Mouse (Mus musculus): ENCODE data around the gene Trip10. TPM values are rescaled to one million over a fixed set of nuclear protein-coding genes. Genes with fewer than 3 reads are reported as not detected.
A peak's percentile ranks its signal among the peaks of the same experiment; 100 is the strongest.

Trip10 gene
- polyA plus RNA-seq, 1 experiment = 39.2 TPM

DNA sequence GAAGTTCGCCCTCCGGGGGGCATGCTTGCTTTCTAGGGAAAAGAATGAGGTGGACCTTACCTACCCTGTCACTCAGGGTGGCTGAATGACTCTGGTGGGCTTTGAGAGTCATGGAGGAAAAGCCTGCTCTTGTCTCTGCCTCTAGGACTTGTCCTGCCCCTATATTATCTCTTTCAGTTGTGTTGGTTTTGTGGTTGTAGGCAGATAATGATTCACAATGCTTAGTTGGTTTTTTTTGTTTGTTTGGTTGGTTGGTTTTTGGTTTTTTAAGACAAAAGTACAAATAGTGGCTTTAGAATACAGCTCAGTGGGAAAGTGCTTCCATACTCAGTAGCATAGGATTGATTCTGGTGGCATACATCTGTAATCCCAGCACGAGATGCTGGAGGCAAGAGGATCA lies 20.4 kb upstream of the Trip10 start:
- H3K4me2 ChIP-seq (ENCODE audit: low read depth) = no peak overlapping the region
- no peak overlapping the region for H3K4me3 ChIP-seq
- no peak overlapping the region for H3ac ChIP-seq (ENCODE audit: control insufficient read depth, insufficient read length)
- TF ChIP-seq POLR2A (IDR thresholded peaks at IDR 0.05; ENCODE audit: insufficient read length, low read depth) = no peak
- TF ChIP-seq CEBPB (IDR thresholded peaks at IDR 0.05; ENCODE audit: insufficient read depth, poor library complexity, severe bottlenecking) = no peak
- no peak for TF ChIP-seq MYOD1 (IDR thresholded peaks at IDR 0.05; ENCODE audit: control insufficient read depth in 1 of 3, insufficient read length in 2 of 3, low read depth in 2 of 3)
- no peak for TF ChIP-seq MAX (IDR thresholded peaks at IDR 0.05; ENCODE audit: low read depth)
- TF ChIP-seq POLR2AphosphoS2 (IDR thresholded peaks at IDR 0.05; ENCODE audit: insufficient read length, low read depth) = no peak
- no peak for TF ChIP-seq TCF3 (IDR thresholded peaks at IDR 0.05; ENCODE audit: insufficient read length, low read depth)
- TF ChIP-seq TCF12 (IDR thresholded peaks at IDR 0.05; ENCODE audit: insufficient read depth, poor library complexity, severe bottlenecking) = no peak
- TF ChIP-seq E2F4 (IDR thresholded peaks at IDR 0.05; ENCODE audit: insufficient read depth) = no peak
- no peak for TF ChIP-seq REST (IDR thresholded peaks at IDR 0.05; ENCODE audit: insufficient read depth, insufficient read length)
- TF ChIP-seq MYOG (IDR thresholded peaks at IDR 0.05; ENCODE audit: control insufficient read depth in 1 of 3, insufficient read depth in 1 of 3, insufficient read length in 2 of 3, low read depth in 2 of 3) = no peak
- no peak for TF ChIP-seq SRF (IDR thresholded peaks at IDR 0.05; ENCODE audit: control insufficient read depth, insufficient read length, low read depth)
- TF ChIP-seq USF1 (IDR thresholded peaks at IDR 0.05; ENCODE audit: low read depth) = no peak
- H3K79me2 ChIP-seq (ENCODE audit: control insufficient read depth, insufficient read depth) = no peaks in the 10 kb centered on the region
- no peaks in the 10 kb centered on the region for H3K36me3 ChIP-seq (ENCODE audit: control insufficient read depth, insufficient read depth)
- H3K27me3 ChIP-seq (ENCODE audit: control insufficient read depth, insufficient read depth, insufficient read length) = peaks cover 21% of the 10 kb centered on the region

GRCm38 (mm10) chr17:57229851-57230727 lies 19.2 kb upstream of the Trip10 start:
- Histone ChIP-seq H3ac (ENCODE audit: control insufficient read depth, insufficient read length) (no peak overlapping the region), H3K4me2 (ENCODE audit: low read depth) (no peak overlapping the region), H3K4me3 (no peak overlapping the region), H3K27me3 (ENCODE audit: control insufficient read depth, insufficient read depth, insufficient read length) (peaks cover 17% of the 10 kb centered on the region), H3K36me3 (ENCODE audit: control insufficient read depth, insufficient read depth) (no peaks in the 10 kb centered on the region), H3K79me2 (ENCODE audit: control insufficient read depth, insufficient read depth) (no peaks in the 10 kb centered on the region)
- TF ChIP-seq TCF12 (IDR thresholded peaks at IDR 0.05; ENCODE audit: insufficient read depth, poor library complexity, severe bottlenecking) = no peak
- TF ChIP-seq POLR2AphosphoS2 (IDR thresholded peaks at IDR 0.05; ENCODE audit: insufficient read length, low read depth) = no peak
- no peak for TF ChIP-seq SRF (IDR thresholded peaks at IDR 0.05; ENCODE audit: control insufficient read depth, insufficient read length, low read depth)
- TF ChIP-seq TCF3 (IDR thresholded peaks at IDR 0.05; ENCODE audit: insufficient read length, low read depth) = no peak
- TF ChIP-seq USF1 (IDR thresholded peaks at IDR 0.05; ENCODE audit: low read depth) = no peak
- no peak for TF ChIP-seq MYOG (IDR thresholded peaks at IDR 0.05; ENCODE audit: control insufficient read depth in 1 of 3, insufficient read depth in 1 of 3, insufficient read length in 2 of 3, low read depth in 2 of 3)
- TF ChIP-seq CEBPB (IDR thresholded peaks at IDR 0.05; ENCODE audit: insufficient read depth, poor library complexity, severe bottlenecking) = no peak
- TF ChIP-seq MYOD1 (IDR thresholded peaks at IDR 0.05; ENCODE audit: control insufficient read depth in 1 of 3, insufficient read length in 2 of 3, low read depth in 2 of 3) = no peak
- no peak for TF ChIP-seq REST (IDR thresholded peaks at IDR 0.05; ENCODE audit: insufficient read depth, insufficient read length)
- TF ChIP-seq E2F4 (IDR thresholded peaks at IDR 0.05; ENCODE audit: insufficient read depth) = no peak
- no peak for TF ChIP-seq POLR2A (IDR thresholded peaks at IDR 0.05; ENCODE audit: insufficient read length, low read depth)
- no peak for TF ChIP-seq MAX (IDR thresholded peaks at IDR 0.05; ENCODE audit: low read depth)

GRCm38 (mm10) chr17:57230728-57231125 lies 18.5 kb upstream of the Trip10 start:
- H3ac ChIP-seq (ENCODE audit: control insufficient read depth, insufficient read length) = no peak overlapping the region
- TF ChIP-seq REST (IDR thresholded peaks at IDR 0.05; ENCODE audit: insufficient read depth, insufficient read length) = no peak
- TF ChIP-seq CEBPB (IDR thresholded peaks at IDR 0.05; ENCODE audit: insufficient read depth, poor library complexity, severe bottlenecking) = peak; percentile 53; the same call in 1 of the 2 replicates
- H3K79me2 ChIP-seq (ENCODE audit: control insufficient read depth, insufficient read depth) = no peaks in the 10 kb centered on the region
- H3K36me3 ChIP-seq (ENCODE audit: control insufficient read depth, insufficient read depth) = no peaks in the 10 kb centered on the region
- peaks cover 15% of the 10 kb centered on the region for H3K27me3 ChIP-seq (ENCODE audit: control insufficient read depth, insufficient read depth, insufficient read length)
- no peak overlapping the region for H3K4me2 ChIP-seq (ENCODE audit: low read depth)
- no peak overlapping the region for H3K4me3 ChIP-seq

- Histone ChIP-seq H3K27me3 (ENCODE audit: control insufficient read depth, insufficient read depth, insufficient read length) (peaks cover 9% of the 10 kb centered on the region), H3ac (ENCODE audit: control insufficient read depth, insufficient read length) (no peak overlapping the region), H3K36me3 (ENCODE audit: control insufficient read depth, insufficient read depth) (no peaks in the 10 kb centered on the region), H3K79me2 (ENCODE audit: control insufficient read depth, insufficient read depth) (no peaks in the 10 kb centered on the region), H3K4me2 (ENCODE audit: low read depth) (no peak overlapping the region), H3K4me3 (no peak overlapping the region)
- TF ChIP-seq REST (IDR thresholded peaks at IDR 0.05; ENCODE audit: insufficient read depth, insufficient read length) (no peak), TCF3 (IDR thresholded peaks at IDR 0.05; ENCODE audit: insufficient read length, low read depth) (no peak), MAX (IDR thresholded peaks at IDR 0.05; ENCODE audit: low read depth) (no peak), E2F4 (IDR thresholded peaks at IDR 0.05; ENCODE audit: insufficient read depth) (no peak), POLR2A (IDR thresholded peaks at IDR 0.05; ENCODE audit: insufficient read length, low read depth) (no peak), MYOD1 (IDR thresholded peaks at IDR 0.05; ENCODE audit: control insufficient read depth in 1 of 3, insufficient read length in 2 of 3, low read depth in 2 of 3) (no peak), USF1 (IDR thresholded peaks at IDR 0.05; ENCODE audit: low read depth) (no peak), POLR2AphosphoS2 (IDR thresholded peaks at IDR 0.05; ENCODE audit: insufficient read length, low read depth) (no peak), CEBPB (IDR thresholded peaks at IDR 0.05; ENCODE audit: insufficient read depth, poor library complexity, severe bottlenecking) (no peak), TCF12 (IDR thresholded peaks at IDR 0.05; ENCODE audit: insufficient read depth, poor library complexity, severe bottlenecking) (no peak), SRF (IDR thresholded peaks at IDR 0.05; ENCODE audit: control insufficient read depth, insufficient read length, low read depth) (no peak), MYOG (IDR thresholded peaks at IDR 0.05; ENCODE audit: control insufficient read depth in 1 of 3, insufficient read depth in 1 of 3, insufficient read length in 2 of 3, low read depth in 2 of 3) (no peak)
Measured at GRCm38 (mm10) chr17:57231321-57231771, 17.9 kb upstream of the Trip10 start.
